Mouse (Mus musculus): ENCODE results near the gene Ltc4s. TPM values are rescaled to one million over a fixed set of nuclear protein-coding genes. Genes with fewer than 3 reads are reported as not detected.

Ltc4s gene
- total and polyA plus RNA-seq, 3 experiments, result 0.47 to 2.0 (median 1.4) TPM

GRCm38 (mm10) chr11:50203302-50203827, 35.1 kb downstream of the Ltc4s start:
- H3K4me3 ChIP-seq (replicated peaks in 1 of 3; ENCODE audit: low read depth in 2 of 3, low read length in 2 of 3, poor library complexity in 1 of 3), result no peak overlapping the region
- no peak overlapping the region for H3K9ac ChIP-seq (ENCODE audit: insufficient read depth, low read depth)
- DNase-seq (ENCODE audit: extremely low read depth), result no peak
- no peak for TF ChIP-seq IRF4 (IDR thresholded peaks at IDR 0.05; ENCODE audit: low read depth, low read length)
- TF ChIP-seq ZKSCAN1 (IDR thresholded peaks at IDR 0.05; ENCODE audit: borderline replicate concordance, low read depth, low read length), result no peak
- TF ChIP-seq CTCF (conservative IDR thresholded peaks at IDR 0.05 in 1 of 2, IDR thresholded peaks at IDR 0.05 in 1 of 2; ENCODE audit: low read depth in 2 of 2, low read length in 2 of 2), result no peak
- peak; percentile 26; the same call in 1 of the 2 replicates for TF ChIP-seq POLR2A (IDR thresholded peaks at IDR 0.05; ENCODE audit: low read depth, low read length)
- TF ChIP-seq SIN3A (IDR thresholded peaks at IDR 0.05; ENCODE audit: low read length), result no peak
- TF ChIP-seq MEF2A (IDR thresholded peaks at IDR 0.05; ENCODE audit: borderline replicate concordance, low read depth, low read length), result no peak
- TF ChIP-seq HCFC1 (IDR thresholded peaks at IDR 0.05; ENCODE audit: low read depth, low read length), result no peak
- TF ChIP-seq MYC (IDR thresholded peaks at IDR 0.05; ENCODE audit: low read depth, low read length), result no peak
- no peaks in the 10 kb centered on the region for H3K9me3 ChIP-seq (replicated peaks; ENCODE audit: low read length)
- in situ Hi-C loops (cut with MboI; ENCODE audit: low pct_ligation_motif_present, low pct_unique_long_range_greater_than_20kb, low sequenced_read_pairs), result no loop called here
- H3K27me3 ChIP-seq (replicated peaks), result no peaks in the 10 kb centered on the region
- dilution Hi-C loops (cut with MboI; ENCODE audit: extremely low pct_ligation_motif_present, extremely low pct_unique_long_range_greater_than_20kb, low sequenced_read_pairs), result no loop called here
- peaks cover 46% of the 10 kb centered on the region for H3K79me2 ChIP-seq (replicated peaks; ENCODE audit: control insufficient read depth, extremely low read depth, insufficient read depth, poor library complexity, severe bottlenecking)
- peaks cover 16 to 33% of the 10 kb centered on the region in 2 experiments for H3K4me1 ChIP-seq (ENCODE audit: control insufficient read depth in 1 of 2, insufficient read depth in 2 of 2)
- H3K4me2 ChIP-seq (ENCODE audit: insufficient read depth, low read depth, poor library complexity, severe bottlenecking), result no peak overlapping the region
- no peak overlapping the region for H3K27ac ChIP-seq (ENCODE audit: insufficient read depth, low read depth)
- peaks cover 93 to 95% of the 10 kb centered on the region in 2 experiments for H3K36me3 ChIP-seq (replicated peaks in 1 of 2; ENCODE audit: control insufficient read depth in 1 of 2, insufficient read depth in 1 of 2, low read length in 1 of 2)

- H3K36me3 ChIP-seq (replicated peaks in 1 of 2; ENCODE audit: control insufficient read depth in 1 of 2, insufficient read depth in 1 of 2, low read length in 1 of 2), result peaks cover 89 to 97% of the 10 kb centered on the region in 2 experiments
- TF ChIP-seq JUND (conservative IDR thresholded peaks at IDR 0.05; ENCODE audit: low read depth, low read length) (no peak), IRF4 (IDR thresholded peaks at IDR 0.05; ENCODE audit: low read depth, low read length) (no peak), MXI1 (IDR thresholded peaks at IDR 0.05; ENCODE audit: low read depth, low read length) (no peak), EP300 (IDR thresholded peaks at IDR 0.05; ENCODE audit: low read length) (no peak), SIN3A (IDR thresholded peaks at IDR 0.05; ENCODE audit: low read length) (no peak), E2F4 (IDR thresholded peaks at IDR 0.05; ENCODE audit: insufficient replicate concordance, low read depth, low read length) (no peak), HCFC1 (IDR thresholded peaks at IDR 0.05; ENCODE audit: low read depth, low read length) (no peak), TCF12 (IDR thresholded peaks at IDR 0.05; ENCODE audit: low read depth, low read length) (no peak), ZKSCAN1 (IDR thresholded peaks at IDR 0.05; ENCODE audit: borderline replicate concordance, low read depth, low read length) (no peak), RAD21 (IDR thresholded peaks at IDR 0.05; ENCODE audit: low read depth, low read length) (no peak), NRF1 (IDR thresholded peaks at IDR 0.05; ENCODE audit: low read depth, low read length) (no peak), USF1 (IDR thresholded peaks at IDR 0.05; ENCODE audit: low read depth, low read length) (no peak), CTCF (conservative IDR thresholded peaks at IDR 0.05 in 1 of 2, IDR thresholded peaks at IDR 0.05 in 1 of 2; ENCODE audit: low read depth in 2 of 2, low read length in 2 of 2) (no peak), UBTF (IDR thresholded peaks at IDR 0.05; ENCODE audit: low read depth, low read length) (no peak), CHD2 (IDR thresholded peaks at IDR 0.05; ENCODE audit: low read length) (no peak), MAZ (IDR thresholded peaks at IDR 0.05; ENCODE audit: low read depth, low read length) (no peak), ZMIZ1 (IDR thresholded peaks at IDR 0.05; ENCODE audit: low read depth, low read length) (no peak), CHD1 (IDR thresholded peaks at IDR 0.05; ENCODE audit: low read depth, low read length) (no peak), RCOR1 (conservative IDR thresholded peaks at IDR 0.05; ENCODE audit: low read depth, low read length) (no peak)
- H3K27me3 ChIP-seq (replicated peaks), result no peaks in the 10 kb centered on the region
- no peak overlapping the region for H3K4me3 ChIP-seq (replicated peaks in 1 of 3; ENCODE audit: low read depth in 2 of 3, low read length in 2 of 3, poor library complexity in 1 of 3)
- dilution Hi-C loops (cut with MboI; ENCODE audit: extremely low pct_ligation_motif_present, extremely low pct_unique_long_range_greater_than_20kb, low sequenced_read_pairs), result no loop called here
- H3K9ac ChIP-seq (ENCODE audit: insufficient read depth, low read depth), result no peak overlapping the region
- peaks cover 5 to 15% of the 10 kb centered on the region in 2 experiments; a peak in 3 of 4 replicates for H3K4me1 ChIP-seq (ENCODE audit: control insufficient read depth in 1 of 2, insufficient read depth in 2 of 2)
- in situ Hi-C loops (cut with MboI; ENCODE audit: low pct_ligation_motif_present, low pct_unique_long_range_greater_than_20kb, low sequenced_read_pairs), result no loop called here
- H3K9me3 ChIP-seq (replicated peaks; ENCODE audit: low read length), result no peaks in the 10 kb centered on the region
- no peak for DNase-seq (ENCODE audit: extremely low read depth)
- peaks cover 28% of the 10 kb centered on the region for H3K79me2 ChIP-seq (replicated peaks; ENCODE audit: control insufficient read depth, extremely low read depth, insufficient read depth, poor library complexity, severe bottlenecking)
- no peak overlapping the region for H3K4me2 ChIP-seq (ENCODE audit: insufficient read depth, low read depth, poor library complexity, severe bottlenecking)
- no peak overlapping the region; the same call in 1 of the 2 replicates for H3K27ac ChIP-seq (ENCODE audit: insufficient read depth, low read depth)
These were observed 36.8 kb downstream of the Ltc4s start for GRCm38 (mm10) chr11:50201590-50201989.
